Mouse (Mus musculus): ENCODE measurements around the gene Mrpl58. TPM values are rescaled to one million over a fixed set of nuclear protein-coding genes. Genes with fewer than 3 reads are reported as not detected.

Gene Mrpl58
- polyA plus RNA-seq, 1 experiment: 63.1 TPM

- no peak for TF ChIP-seq GATA1 (IDR thresholded peaks at IDR 0.05; ENCODE audit: low read length)
Measured at GRCm38 (mm10) chr11:115374695-115375425, 28.7 kb upstream of the Mrpl58 start.

DNA sequence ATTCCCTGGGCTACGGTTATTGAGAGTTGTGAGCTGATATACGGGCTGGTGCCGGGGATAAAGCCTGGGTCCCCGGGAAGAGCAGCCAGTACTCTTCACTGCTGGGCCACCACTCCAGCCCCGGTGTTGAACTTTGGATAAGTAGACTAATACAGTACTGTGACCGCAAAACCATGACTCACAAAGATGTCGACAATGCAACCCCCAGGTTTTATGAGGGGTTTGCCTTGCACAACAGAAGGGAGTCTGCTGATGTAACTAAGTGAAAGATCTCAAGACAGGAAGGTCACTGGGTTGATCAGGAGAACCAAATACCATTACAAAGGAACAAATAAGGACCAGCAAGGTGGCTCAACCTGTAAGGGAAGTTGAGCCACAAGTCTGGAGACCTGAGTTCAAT is 26.8 kb upstream of the Mrpl58 start:
- no peak for TF ChIP-seq GATA1 (IDR thresholded peaks at IDR 0.05; ENCODE audit: low read length)

- no peak for TF ChIP-seq GATA1 (IDR thresholded peaks at IDR 0.05; ENCODE audit: low read length)
Measured at GRCm38 (mm10) chr11:115377254-115377653, 26.3 kb upstream of the Mrpl58 start.

DNA sequence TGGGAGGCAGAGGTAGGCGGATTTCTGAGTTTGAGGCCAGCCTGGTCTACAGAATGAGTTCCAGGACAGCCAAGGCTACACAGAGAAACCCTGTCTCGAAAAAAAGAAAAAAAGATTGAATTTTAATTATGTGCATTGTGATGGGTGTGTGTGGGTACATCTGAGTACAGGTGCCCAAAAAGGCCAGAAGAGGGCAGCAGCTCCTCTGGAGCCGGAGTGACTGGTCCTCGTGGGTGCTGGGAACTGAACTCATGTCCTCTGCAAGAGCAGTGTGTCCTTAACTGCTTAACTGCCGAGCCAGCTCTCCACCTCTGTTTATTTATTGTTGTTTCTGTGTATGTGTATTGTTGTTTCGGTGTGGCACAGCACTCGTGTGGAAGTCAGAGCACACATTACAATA is 25.7 kb upstream of the Mrpl58 start:
- TF ChIP-seq GATA1 (IDR thresholded peaks at IDR 0.05; ENCODE audit: low read length): no peak

GRCm38 (mm10) chr11:115381276-115381675 is 22.3 kb upstream of the Mrpl58 start:
- TF ChIP-seq GATA1 (IDR thresholded peaks at IDR 0.05; ENCODE audit: low read length): no peak

GRCm38 (mm10) chr11:115381743-115382539 is 21.6 kb upstream of the Mrpl58 start, which contains the start of gene Cdr2l:
Gene Cdr2l, plus strand, starts transcription at chr11:115381916.
- TF ChIP-seq GATA1 (IDR thresholded peaks at IDR 0.05; ENCODE audit: low read length): no peak

- no peak for TF ChIP-seq GATA1 (IDR thresholded peaks at IDR 0.05; ENCODE audit: low read length)
Measured at GRCm38 (mm10) chr11:115382891-115383290, 20.7 kb upstream of the Mrpl58 start.

GRCm38 (mm10) chr11:115383701-115384474 is 19.7 kb upstream of the Mrpl58 start:
- no peak for TF ChIP-seq GATA1 (IDR thresholded peaks at IDR 0.05; ENCODE audit: low read length)

GRCm38 (mm10) chr11:115384587-115384986 is 19.0 kb upstream of the Mrpl58 start:
- no peak for TF ChIP-seq GATA1 (IDR thresholded peaks at IDR 0.05; ENCODE audit: low read length)

DNA sequence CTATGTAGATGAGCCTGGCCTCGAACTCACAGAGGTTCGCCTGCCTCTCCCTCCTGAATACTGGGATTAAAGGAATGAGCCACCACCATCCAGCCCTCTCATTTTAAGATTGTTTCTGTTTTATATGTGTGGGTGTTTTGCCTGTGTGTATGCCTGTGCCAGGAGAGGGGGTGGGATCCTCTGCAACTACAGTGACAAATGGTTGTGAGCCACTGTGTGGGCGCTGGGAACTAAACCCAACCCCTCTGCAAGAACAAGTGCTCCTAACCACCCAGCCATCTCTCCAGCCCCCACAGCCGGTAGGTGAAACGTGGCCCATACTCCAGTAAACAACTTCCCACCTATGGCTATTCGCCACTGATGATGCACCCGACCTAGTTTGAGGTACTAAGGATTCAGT is 12.2 kb upstream of the Mrpl58 start:
- TF ChIP-seq GATA1 (IDR thresholded peaks at IDR 0.05; ENCODE audit: low read length): no peak

DNA sequence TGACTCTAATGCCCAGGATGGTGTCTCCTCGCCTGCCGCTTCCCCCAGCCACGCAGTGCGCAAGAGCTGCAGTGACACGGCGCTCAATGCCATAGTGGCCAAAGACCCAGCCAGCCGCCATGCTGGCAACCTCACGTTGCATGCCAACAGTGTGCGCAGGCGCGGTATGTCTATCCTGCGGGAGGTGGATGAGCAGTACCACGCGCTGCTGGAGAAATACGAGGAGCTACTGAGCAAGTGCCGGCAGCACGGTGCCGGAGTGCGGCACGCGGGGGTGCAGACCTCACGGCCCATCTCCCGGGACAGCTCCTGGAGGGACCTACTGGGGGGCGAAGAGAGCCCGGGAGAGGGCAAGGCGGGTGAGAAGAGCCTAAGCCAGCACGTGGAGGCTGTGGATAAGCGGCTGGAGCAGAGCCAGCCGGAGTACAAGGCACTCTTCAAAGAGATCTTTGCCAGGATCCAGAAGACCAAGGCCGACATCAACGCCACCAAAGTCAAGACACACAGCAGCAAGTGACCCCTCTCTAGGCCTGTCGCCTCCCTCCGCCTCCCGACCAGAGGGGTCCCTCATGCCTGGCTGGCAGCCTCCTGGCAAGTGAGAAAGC is 9.7 kb upstream of the Mrpl58 start:
- no peak for TF ChIP-seq GATA1 (IDR thresholded peaks at IDR 0.05; ENCODE audit: low read length)

DNA sequence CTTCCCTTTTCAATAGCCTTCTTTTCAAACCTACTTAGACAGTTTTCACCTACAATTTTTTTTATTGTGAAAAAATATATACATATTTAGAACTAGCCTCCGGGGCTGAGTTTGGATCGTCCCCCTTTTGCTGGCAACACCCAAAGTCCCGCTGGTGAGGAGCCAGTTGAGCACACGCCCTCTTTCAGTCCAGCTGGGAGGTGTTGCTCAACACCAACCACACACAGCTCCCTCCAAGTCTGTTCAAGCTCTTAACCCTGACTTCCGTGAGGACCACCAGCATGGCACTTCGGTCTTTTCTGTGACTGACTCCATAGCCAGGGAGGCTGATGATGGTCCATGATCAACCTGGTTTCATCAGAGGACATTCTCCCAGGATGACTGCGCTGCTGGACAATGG is 5.5 kb upstream of the Mrpl58 start:
- no peak for TF ChIP-seq GATA1 (IDR thresholded peaks at IDR 0.05; ENCODE audit: low read length)

DNA sequence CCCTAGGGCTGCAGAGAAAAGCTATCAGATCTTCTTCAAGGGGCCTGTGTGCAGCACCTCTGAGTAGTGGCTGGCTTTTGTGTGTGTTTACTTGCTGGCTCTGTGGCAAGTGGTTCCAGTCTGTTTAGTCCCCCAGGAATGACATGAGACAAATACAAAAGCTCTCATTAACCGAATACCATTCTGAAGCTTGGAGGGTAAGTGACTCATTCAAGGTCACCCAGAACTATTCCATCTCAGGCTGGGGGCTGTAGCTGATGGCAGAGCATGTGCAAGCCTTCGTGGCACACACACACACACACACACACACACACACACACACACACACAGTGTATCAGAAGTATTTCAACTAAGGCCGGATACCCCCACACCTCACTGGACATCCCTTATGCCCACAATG is 3.4 kb upstream of the Mrpl58 start:
- TF ChIP-seq GATA1 (IDR thresholded peaks at IDR 0.05; ENCODE audit: low read length): no peak

DNA sequence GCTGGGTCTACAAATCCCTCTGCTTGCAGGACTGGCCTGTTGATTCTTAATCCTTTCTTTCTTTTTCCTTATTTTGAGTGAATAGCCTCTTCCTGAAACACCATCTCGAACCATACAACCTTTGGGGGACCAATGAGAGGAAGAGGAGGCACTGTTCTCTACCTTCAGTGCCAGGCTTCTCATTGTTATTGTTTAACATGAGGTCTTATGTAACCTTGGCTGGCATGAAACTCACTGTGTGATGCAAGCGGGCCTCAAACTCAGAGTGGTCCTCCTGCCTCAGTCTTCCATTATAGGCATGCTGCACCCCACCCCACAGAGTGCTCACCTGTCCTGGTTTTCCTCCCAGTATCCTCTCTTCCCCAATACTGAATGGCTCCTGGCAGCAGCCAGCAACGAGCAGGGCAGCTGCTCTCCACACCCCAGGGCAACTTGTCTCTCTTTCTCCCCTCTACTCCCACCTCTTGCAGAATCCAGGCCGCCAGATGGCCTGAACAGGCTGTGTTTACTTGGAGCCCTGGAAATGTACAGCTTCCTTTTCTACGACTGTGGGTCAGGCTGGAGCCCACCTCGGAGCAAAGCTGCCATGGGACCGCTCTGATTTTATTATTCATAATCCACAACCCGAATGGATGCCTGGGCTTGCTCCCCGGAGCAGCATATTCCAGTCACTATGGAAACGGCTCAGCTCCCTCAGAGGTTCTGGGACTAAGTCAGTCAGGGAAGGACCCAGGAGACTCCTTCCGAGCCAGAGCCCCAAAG is 2.7 kb upstream of the Mrpl58 start:
- no peak for TF ChIP-seq GATA1 (IDR thresholded peaks at IDR 0.05; ENCODE audit: low read length)

- no peak for TF ChIP-seq GATA1 (IDR thresholded peaks at IDR 0.05; ENCODE audit: low read length)
Measured at GRCm38 (mm10) chr11:115405723-115406122, 2.2 kb downstream of the Mrpl58 start.

Measured in G1E-ER4 (cell line).